Mouse (Mus musculus) left cerebral cortex, postnatal 10 days (tissue): ENCODE results near the gene Sema5a. TPM values are rescaled to one million over a fixed set of nuclear protein-coding genes. Genes with fewer than 3 reads are reported as not detected.

ENCODE experiments used
- DNase-seq, 2 experiments: peaks; one replicate each; pipeline ENCODE4 v3.0.0; 2021 to 2022; ENCODE audit warnings: low spot score in 2 of 2, mixed read lengths in 1 of 2; ENCODE audit errors: extremely low spot score in 1 of 2
- intact Hi-C: fragments of 180-260 bp; cut with DNase I; formaldehyde crosslinking; loops from one replicate; pipeline ENCODE4 v1.15.1; 2025
- total RNA-seq, 2 experiments: library from RNA; stranded (reverse); gene quantifications; 2 replicates each; pipeline ENCODE4 v1.2.3; 2021

Sema5a gene
- total RNA-seq, 2 experiments from 2014 or later: 31.1 to 31.4 TPM

GRCm38 (mm10) chr15:32480747-32481146 is 236.1 kb downstream of the Sema5a start:
- intact Hi-C loops: no loop called here
- DNase-seq: no peak

GRCm38 (mm10) chr15:32485064-32485964 is 240.7 kb downstream of the Sema5a start:
- intact Hi-C loops: no loop called here
- no peak for DNase-seq

- intact Hi-C loops: no loop called here
- DNase-seq: no peak
Observed at GRCm38 (mm10) chr15:32487968-32488367, 243.4 kb downstream of the Sema5a start.

GRCm38 (mm10) chr15:32494219-32494618 is 249.6 kb downstream of the Sema5a start:
- DNase-seq: peak in 1 of 2 experiments; percentile 22
- intact Hi-C loops: no loop called here

- intact Hi-C loops: no loop called here
- no peak for DNase-seq
Observed at GRCm38 (mm10) chr15:32494899-32495298, 250.3 kb downstream of the Sema5a start.

- DNase-seq: no peak
- intact Hi-C loops: no loop called here
Observed at GRCm38 (mm10) chr15:32496880-32497279, 252.3 kb downstream of the Sema5a start.

- intact Hi-C loops: no loop called here
- DNase-seq: no peak
Observed at GRCm38 (mm10) chr15:32505941-32506340, 261.3 kb downstream of the Sema5a start.

- DNase-seq: no peak
- intact Hi-C loops: no loop called here
Observed at GRCm38 (mm10) chr15:32508282-32508681, 263.7 kb downstream of the Sema5a start.

GRCm38 (mm10) chr15:32514877-32515276 is 270.3 kb downstream of the Sema5a start:
- intact Hi-C loops: no loop called here
- no peak for DNase-seq

- no peak for DNase-seq
- intact Hi-C loops: no loop called here
Observed at GRCm38 (mm10) chr15:32517954-32518353, 273.3 kb downstream of the Sema5a start.

- intact Hi-C loops: no loop called here
- no peak for DNase-seq
Observed at GRCm38 (mm10) chr15:32532539-32532938, 287.9 kb downstream of the Sema5a start.

GRCm38 (mm10) chr15:32533541-32534080 is 289.0 kb downstream of the Sema5a start:
- intact Hi-C loops: no loop called here

GRCm38 (mm10) chr15:32536755-32537503 is 292.3 kb downstream of the Sema5a start:
- intact Hi-C loops: no loop called here
- no peak for DNase-seq

More at GRCm38 (mm10) chr15:32533541-32534080, 289.0 kb downstream of the Sema5a start:
- DNase-seq: no peak

GRCm38 (mm10) chr15:32537504-32537792 is 292.8 kb downstream of the Sema5a start:
- no peak for DNase-seq
- intact Hi-C loops: no loop called here

GRCm38 (mm10) chr15:32538092-32538491 is 293.5 kb downstream of the Sema5a start:
- intact Hi-C loops: no loop called here
- DNase-seq: no peak

- DNase-seq: no peak
- intact Hi-C loops: no loop called here
Observed at GRCm38 (mm10) chr15:32542746-32543145, 298.1 kb downstream of the Sema5a start.

GRCm38 (mm10) chr15:32543181-32543580 is 298.6 kb downstream of the Sema5a start:
- DNase-seq: no peak
- intact Hi-C loops: no loop called here

- intact Hi-C loops: no loop called here
- no peak for DNase-seq
Observed at GRCm38 (mm10) chr15:32545455-32545854, 300.8 kb downstream of the Sema5a start.

GRCm38 (mm10) chr15:32546746-32547145 is 302.1 kb downstream of the Sema5a start:
- intact Hi-C loops: no loop called here

GRCm38 (mm10) chr15:32558925-32559324 is 314.3 kb downstream of the Sema5a start:
- DNase-seq: no peak
- intact Hi-C loops: no loop called here

More at GRCm38 (mm10) chr15:32546746-32547145, 302.1 kb downstream of the Sema5a start:
- DNase-seq: no peak
